Mouse (Mus musculus) mouse trophoblast stem cell (cell line): ENCODE data around the gene Rhox3a.
"Not testable (repeated sequence)": the region's sequence is repeated elsewhere in the genome, so short reads cannot be mapped to it uniquely, and the experiment has no call there.

Experiments
- in situ Hi-C, 2 experiments: fragments of 300-500 bp; cut with MseI, MboI; formaldehyde crosslinking; loops; 2 replicates in 1 of 2; 3 replicates in 1 of 2; pipeline ENCODE4 v1.15.1; 2025

Gene Rhox3a

DNA sequence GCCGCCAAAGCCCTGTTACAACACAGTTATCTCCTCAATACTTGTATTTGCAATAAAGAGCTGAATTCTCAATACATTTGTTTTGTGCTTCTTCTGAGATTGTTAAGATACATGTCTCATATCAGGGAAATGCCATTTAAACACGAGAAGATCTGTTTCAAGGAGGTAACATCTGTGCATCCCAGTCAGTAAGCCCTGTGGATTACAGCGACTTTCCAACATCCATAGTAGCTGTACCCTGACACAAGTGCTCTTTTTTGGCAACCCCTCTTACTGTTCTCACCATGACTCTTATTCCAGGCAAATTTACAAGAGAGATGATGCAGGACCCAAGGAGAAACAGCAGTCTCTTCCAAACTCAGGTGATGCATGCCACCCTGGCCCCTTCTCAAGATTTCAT is at the start of gene Rhox3a:
TSS of gene Rhox3a (plus strand) at position 301 of the 400 bp plus-strand sequence.
- in situ Hi-C loops: not testable (repeated sequence)

DNA sequence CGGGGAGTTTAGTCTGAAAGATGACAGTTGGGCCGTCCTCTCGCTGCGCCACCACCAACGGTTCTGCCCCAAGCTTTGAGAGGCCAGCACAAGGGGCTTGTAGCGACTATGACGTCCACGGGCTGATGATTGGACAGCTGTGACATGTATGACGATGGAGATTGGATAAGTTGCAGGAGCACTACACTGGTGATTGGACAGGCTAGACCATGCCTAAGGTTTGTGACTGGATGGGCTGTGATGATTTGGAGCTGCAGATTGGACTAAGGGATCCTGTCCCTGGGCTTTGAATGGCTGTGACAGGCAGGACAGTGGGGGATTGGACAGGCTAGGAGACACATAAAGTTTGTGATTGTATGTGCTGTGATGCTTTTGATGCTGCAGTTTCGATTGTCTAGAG is 38.8 kb upstream of the Rhox3a start, which contains the start of gene Gm9:
TSS of gene Gm9 (minus strand) at position 101 of the 400 bp plus-strand sequence.
- in situ Hi-C loops: no loop called here

DNA sequence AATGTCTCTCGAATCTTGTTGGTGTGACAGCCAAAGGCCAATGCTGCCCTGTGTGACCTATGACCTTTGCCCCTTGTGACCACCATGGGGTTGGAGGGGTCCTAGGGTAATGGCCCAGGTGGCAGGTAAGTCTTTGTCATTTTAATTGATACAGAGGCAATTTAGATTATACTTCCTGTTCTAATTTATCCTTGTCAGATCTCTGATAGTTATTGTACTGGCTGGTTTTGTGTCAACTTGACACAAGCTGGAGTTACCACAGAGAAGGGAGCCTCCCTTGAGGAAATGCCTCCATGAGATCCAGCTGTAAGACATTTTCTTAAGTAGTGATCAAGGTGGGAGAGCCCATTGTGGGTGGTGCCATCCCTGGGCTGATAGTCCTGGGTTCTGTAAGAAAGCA is 27.6 kb upstream of the Rhox3a start, which contains the start of gene Rhox1:
TSS of gene Rhox1 (minus strand) at position 101 of the 400 bp plus-strand sequence.
- in situ Hi-C loops: not testable (repeated sequence)

DNA sequence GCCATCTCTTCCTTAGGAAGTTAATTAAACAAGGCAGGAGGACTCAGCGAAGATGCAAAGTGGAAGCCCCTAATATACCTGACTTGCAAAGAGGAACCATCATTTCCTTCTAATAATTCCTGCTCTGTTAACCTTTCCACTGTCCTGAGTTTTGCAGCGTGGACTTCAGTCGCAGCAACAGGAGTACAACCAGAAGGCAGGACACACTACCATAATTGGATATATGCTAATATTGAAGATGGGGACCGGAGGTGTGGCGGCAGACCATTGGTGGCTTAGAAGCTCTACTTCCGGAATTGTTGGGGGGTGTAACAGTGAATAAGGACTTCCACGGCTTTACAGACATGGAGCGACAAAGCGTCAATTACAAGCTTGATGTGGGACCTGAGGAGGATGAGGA is 5.0 kb upstream of the Rhox3a start, which contains the start of gene Rhox2a:
TSS of gene Rhox2a (plus strand) at position 301 of the 400 bp plus-strand sequence.
- in situ Hi-C loops: not testable (repeated sequence)

GRCm38 (mm10) chrX:37265038-37265437 is 15.3 kb downstream of the Rhox3a start, which contains the start of gene Rhox4a:
Rhox4a (plus strand) TSS chrX:37265338.
- in situ Hi-C loops: not testable (repeated sequence)
